In genomic region chr10:41236020-41236419, GRCm38 (mm10) we compare ENCODE assay signal across 16 mouse cellular contexts.
"Had no signal": no experiment of that assay in that cellular context is flagged by ENCODE, and none has a peak within 500 bp of the region (broad histone marks: within the 10 kb centered on the region; RNA-seq: fewer than 3 reads in every experiment).

No protein-coding gene starts in this region.

- H3K4me1 ChIP-seq: limb, embryonic 15.5 days; midbrain, embryonic 15.5 days; neural tube, embryonic 13.5 days had no signal

- H3K36me3 ChIP-seq: midbrain, embryonic 15.5 days had no signal

- ATAC-seq: inflammation-experienced regulatory T-cells, adult 6 months; intestine, postnatal 0 days; midbrain, embryonic 15.5 days had no signal

- H3K9ac ChIP-seq: limb, embryonic 15.5 days; lung, embryonic 14.5 days; midbrain, embryonic 15.5 days; neural tube, embryonic 13.5 days had no signal

- H3K4me2 ChIP-seq: limb, embryonic 15.5 days; lung, embryonic 14.5 days; midbrain, embryonic 11.5 days; midbrain, embryonic 15.5 days; neural tube, embryonic 13.5 days had no signal

- H3K27ac ChIP-seq: kidney, postnatal 0 days; limb, embryonic 15.5 days; midbrain, embryonic 15.5 days; neural tube, embryonic 13.5 days had no signal

- DNase-seq: kidney, adult 9 months; kidney, postnatal 36 days; lung, embryonic 14.5 days; lung, postnatal 10 days; lung, postnatal 4 days; retina, postnatal 1 day; right cerebral cortex, postnatal 14 days; thymus, adult 18-20 months; thymus, postnatal 14 days had no signal

- H3K9me3 ChIP-seq: limb, embryonic 15.5 days; midbrain, embryonic 15.5 days; neural tube, embryonic 13.5 days had no signal

- H3K27me3 ChIP-seq: limb, embryonic 15.5 days; midbrain, embryonic 15.5 days; neural tube, embryonic 13.5 days had no signal

- H3K4me3 ChIP-seq: limb, embryonic 15.5 days; midbrain, embryonic 15.5 days; neural tube, embryonic 13.5 days had no signal
